Mouse (Mus musculus) layer of hippocampus, adult 18-20 months (tissue): ENCODE measurements at regions not wholly inside any gene's neighbourhood (a gene's known extent, or its start where the extent isn't known, plus 50 kb on each side); places are given as distances from the start of the nearest gene placed in this dataset.

Experiments used
- DNase-seq, 2 experiments: peaks; one replicate each; pipeline ENCODE4 v3.0.0; 2022; ENCODE audit warnings: low spot score in 2 of 2

DNA sequence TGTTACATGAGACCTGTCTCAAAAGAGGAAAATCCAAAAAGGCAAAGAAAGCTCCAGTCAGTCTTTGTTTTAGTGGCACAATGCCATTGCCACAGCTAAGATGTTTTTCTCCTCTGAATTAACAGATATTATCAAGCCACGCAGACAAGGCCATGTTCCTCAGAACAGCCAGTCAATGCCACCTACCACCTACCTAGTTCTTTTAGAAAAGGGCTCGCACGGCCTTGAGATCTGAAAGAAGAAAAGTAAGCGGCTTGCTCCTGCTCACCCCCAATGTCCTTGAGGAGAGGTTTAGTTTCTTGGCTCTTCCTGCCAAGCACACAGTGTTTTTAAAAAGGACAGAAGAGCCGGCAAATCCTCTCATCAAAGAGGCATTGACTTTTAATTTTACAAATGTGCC is 88.7 kb upstream of the Noct start:
- no peak for DNase-seq

DNA sequence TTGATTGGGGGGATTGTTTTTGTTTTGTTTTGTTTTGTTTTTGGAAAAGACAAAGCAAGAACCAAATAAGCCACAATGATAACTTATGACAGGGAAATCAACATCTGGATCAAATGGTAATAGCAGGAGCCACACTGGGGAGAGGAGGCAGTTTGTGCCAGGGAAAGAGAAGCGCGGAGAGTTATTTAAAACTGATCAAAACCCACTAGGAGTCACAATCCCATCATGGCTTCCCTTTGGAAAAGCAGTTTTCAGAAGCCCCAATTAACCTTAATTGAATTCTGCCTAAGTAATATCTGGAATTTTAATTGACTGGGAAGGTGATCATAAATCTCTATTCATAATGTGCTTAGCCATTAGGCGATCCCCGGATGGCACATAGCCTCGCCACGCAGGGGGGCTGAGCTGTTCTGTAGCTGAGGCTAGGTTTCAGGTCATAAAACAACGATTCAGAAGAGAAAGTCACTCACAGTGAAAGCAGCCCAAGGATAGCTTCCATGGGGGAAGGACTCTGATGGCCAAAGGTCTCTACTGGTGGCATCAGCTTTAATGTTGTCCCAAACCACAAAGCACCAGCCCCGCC is 86.4 kb upstream of the Noct start:
- no peak for DNase-seq

DNA sequence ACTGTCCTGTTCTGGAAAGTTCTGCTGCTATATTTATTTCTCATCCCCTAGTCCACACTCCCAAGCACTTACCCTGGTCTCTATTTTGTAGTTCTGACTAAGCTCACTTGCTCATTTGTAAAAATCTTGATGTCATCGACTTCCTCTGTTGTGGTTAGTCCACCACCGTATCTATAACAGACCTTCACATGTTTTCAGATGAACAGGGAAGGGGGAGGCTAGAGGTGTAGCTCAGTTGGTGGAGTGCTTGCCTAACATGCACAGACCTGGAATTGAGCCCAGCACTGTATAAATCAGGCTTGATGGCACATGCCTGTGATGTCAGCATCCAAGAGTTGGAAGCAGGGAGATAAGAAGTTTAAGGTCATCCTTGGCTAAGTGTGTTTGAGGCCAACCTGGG is 78.3 kb upstream of the Noct start:
- DNase-seq, result no peak

DNA sequence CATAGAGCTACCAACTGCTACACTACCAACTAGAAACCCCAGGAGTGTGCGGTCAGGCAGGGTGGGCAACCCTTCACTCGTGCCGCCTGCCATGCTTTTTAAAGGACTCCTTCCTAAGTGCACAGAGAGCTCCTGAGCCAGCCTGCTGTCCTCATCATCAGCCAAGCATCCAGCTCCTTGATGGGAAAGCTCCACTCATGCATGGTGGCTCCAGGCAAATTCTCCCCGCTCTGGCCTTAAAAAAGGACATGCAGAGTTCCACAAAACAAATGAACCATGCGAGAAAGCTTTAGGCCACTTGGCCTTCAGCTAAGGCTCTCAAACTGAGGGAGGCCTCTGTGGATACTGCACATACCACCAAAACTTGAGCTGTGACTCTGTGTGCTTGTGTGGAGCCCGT is 74.2 kb upstream of the Noct start:
- DNase-seq, result no peak

DNA sequence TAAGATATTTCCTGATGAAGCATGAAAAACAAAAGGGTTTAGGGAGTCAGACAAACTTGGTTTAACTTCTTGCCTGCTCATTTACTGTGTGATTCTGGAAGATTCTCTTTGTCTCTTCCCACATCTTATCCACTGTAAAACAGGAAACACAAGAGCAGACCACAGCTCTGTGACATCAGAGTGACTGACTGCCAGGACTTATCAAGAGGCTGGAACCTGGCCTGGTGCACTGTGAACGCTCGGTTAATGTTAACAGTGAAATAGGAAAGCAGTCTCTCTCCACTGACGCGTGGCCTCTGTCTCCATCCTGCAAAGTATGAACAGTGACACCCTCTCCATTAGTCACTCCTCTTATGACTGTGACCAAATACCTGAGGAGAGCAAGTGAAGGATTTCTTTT is 73.1 kb upstream of the Noct start:
- no peak for DNase-seq

DNA sequence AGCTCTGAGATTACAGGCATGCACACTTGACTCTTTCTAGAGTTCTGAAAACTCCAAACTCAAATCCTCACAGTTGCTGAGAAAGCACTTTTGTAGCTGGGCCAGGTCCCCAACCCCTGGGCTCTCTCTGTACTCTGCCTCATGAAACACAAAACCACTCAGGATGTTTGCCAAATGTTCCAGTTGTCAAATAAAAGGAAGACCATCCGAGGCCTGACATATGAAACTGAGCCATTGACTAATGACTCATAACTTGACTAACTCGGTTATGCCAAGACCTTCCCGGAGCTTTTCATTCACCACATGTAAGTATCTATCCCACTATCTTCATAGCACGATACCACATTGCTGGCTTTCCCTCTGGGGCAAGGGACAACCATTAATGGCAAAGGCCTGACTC is 68.6 kb upstream of the Noct start:
- no peak for DNase-seq

DNA sequence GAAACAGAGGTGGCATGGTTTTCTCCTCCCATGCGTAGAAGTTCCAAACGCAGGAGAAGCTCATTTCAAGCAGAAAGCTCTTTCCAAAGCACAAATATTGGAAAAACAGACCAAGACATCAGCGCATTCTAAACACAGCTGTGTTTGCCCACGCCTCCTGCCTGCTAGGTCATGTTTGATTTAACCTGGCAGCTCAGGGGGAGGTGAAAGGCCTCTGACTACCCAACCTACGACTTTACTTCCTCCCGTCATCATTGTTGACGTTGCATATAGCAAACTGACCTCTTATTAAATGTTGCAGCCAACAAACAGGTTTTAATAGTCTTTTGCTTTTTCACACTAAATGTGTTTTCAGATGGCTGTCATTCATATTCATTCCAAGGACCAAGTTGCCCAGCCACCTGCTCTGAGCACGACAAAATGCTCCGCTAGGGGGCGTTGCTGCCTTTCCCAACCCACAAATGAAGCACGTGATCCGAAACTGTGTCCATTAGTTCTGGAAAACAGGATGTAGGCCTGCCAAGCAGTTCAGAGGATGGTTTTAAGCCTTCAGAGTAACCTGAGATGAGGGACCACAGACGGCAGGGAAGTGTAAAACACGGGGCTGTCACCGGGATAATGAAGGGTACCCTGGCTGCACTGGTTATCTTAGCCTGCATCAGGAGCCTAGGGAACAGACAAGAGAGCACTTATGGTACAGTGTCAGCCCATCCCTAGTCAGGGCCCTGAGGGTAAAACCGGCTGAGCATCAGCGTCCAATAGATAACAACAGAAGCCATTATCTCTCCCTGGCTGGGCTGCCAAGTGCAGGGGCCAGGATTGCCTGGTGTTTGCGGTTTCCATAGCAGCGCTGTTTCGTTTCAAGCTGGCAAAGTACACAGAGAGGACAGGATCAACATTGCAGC is 67.6 kb upstream of the Noct start:
- DNase-seq, result peak; percentile 63 to 84

DNA sequence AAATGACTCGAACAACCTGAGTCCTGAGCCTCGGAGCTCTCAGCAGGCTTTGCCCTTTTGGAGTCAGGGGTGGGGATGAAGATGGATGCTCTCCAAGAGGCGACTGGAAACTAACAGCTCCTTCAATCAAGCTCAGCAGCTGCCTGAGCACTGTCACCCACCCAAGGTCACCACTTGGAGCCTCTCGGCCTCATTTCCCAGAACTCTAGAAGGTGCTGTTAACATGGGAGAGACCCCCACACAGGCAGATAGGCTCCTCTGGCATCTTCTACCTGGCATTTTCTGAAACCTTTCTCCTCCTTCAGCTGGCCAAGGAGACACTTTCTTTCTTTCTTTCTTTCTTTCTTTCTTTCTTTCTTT is 67.0 kb upstream of the Noct start:
- no peak for DNase-seq

DNA sequence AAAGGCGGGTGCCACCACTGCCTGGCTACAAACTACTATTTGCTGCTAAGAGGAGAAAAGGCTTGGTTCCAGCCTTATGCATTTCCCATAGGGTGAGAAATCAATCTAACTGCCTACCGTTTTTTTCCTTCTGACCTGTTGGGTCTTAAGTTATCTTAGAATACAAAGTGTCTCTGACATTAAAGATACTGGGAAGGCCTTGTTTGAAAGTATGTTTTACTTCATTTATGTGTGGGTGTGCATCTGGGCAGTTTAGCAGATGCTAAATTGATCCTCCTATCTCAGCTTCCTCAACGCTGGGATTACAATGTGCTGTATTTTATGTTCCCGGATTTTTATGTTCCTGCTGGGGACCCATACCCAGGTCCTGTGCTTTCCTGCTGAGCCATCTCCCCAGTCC is 65.8 kb upstream of the Noct start:
- DNase-seq, result no peak

DNA sequence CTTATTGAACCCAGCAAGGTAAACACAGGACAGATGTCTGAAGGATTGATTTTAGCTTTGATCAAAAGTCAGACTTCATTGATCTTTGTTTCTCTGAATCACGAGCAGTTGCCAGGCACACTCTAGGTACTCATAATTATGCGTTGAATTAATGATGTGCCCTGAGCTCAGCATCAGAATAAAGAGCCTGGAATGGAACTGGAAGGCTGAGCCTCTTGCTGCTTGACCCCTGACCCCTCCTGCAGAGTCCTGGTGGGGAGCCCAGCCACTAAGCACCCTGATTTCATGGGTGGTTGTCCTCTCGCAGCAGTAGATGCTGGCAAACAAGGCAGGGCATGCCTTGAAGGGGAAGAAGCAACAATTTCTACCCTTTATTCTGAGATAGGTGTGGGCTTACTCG is 64.9 kb upstream of the Noct start:
- DNase-seq, result no peak

DNA sequence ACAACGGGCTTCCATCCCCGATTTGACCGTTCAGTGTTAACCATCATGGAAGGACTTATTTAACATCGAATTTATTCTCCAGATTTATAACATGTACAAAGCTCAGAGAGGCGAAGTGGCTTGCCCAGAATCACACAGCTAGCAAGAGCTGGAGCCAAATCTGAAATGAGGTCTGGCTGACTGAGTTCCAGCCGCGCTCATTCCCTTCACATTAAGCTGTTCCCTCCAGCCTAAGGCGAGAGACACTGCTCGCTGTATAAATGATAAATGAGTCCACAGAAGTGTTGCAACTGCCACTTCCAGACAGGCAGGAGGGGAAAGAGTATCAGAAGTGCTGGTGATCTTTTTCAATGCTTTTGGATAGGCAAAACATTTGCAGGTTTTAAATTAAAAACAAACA is 64.4 kb upstream of the Noct start:
- no peak for DNase-seq

DNA sequence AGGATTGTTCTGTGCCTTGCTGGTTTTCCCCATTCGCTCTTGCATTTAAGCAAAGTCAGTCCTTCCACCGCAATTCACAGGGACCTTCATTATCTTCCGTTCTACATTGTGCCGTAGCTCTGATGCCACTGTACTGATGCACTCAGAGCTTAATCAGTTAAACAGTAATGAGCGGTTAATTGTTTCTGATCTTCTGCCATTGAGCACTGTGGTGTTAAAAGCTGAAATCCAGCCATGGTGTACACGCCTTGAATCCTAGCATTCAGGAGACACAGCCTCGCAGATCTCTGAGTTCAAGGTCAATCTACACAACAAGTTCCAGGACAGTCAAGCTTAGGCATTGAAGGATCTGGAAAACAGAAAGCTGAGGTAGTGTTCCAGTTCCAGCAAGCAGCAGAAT is 63.6 kb upstream of the Noct start:
- no peak for DNase-seq

DNA sequence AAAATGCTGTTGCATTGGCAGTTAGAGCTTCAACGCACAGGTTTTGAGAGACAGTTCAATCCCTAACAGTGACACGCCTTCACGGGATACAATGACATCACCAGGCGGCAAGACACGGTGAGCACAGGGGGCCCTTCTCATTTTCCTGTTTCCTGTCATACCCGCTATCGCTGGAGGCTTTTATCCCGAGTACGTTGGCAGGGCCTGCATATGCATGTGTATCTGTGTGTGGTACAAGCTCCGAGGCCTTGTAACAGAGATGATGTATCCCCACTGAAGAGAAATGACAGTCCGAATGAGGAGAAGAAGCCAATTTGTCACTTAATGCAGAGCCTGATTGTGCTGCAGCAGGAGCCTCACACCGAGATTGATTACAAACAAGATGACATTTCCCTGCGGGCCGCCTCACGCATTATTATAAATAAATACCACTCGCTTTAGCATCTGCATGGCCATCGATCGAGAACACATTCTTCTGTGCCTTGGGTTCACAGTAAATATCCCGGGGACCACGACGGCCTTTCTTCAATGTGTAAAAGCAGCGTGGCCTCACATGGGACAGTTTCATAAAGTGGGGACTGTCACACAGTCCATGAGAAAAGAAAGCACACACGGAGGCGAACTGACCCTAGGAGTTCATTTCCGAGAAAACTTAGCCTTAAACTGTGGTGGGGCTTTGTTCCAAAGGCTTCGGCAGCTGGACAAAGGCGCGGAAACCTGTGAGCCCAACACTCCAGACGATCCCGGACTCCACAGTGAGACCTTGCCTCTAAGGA is 54.9 kb upstream of the Noct start:
- no peak for DNase-seq

DNA sequence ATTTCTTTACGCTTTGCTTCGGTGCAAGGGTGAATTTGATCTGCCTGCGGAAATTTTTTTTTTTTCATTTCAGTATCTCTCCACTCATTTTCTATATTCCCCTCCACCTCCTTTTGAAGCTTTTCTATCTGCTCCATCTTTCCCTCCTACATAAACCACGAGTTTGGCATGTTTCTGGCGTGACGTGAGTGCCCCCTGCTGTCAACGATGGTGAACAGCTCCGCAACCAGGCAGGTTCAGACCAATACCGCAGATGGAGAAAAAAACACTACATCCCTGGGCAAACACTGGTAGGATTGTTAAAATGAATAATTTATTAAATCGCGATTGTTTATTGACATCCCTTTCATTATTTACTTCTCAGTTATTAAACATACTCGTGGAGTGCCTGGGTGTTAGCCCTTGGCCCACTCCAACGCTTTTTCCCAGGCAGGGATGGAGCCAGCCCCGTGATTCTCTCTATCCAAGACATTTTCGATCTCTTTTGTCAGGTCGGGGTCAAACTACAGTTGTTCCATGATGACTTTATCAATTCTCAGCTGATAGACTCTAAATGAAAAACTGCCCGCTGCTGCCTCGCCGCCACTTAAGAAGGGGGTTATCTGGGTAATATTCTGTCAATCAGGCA is 53.9 kb upstream of the Noct start:
- DNase-seq, result peak; percentile 83 to 94
